Mouse (Mus musculus): Measurements from ENCODE around the gene Drc3. TPM values are rescaled to one million over a fixed set of nuclear protein-coding genes. Genes with fewer than 3 reads are reported as not detected.

The Drc3 gene
- polyA plus RNA-seq, 1 experiment = not detected

DNA sequence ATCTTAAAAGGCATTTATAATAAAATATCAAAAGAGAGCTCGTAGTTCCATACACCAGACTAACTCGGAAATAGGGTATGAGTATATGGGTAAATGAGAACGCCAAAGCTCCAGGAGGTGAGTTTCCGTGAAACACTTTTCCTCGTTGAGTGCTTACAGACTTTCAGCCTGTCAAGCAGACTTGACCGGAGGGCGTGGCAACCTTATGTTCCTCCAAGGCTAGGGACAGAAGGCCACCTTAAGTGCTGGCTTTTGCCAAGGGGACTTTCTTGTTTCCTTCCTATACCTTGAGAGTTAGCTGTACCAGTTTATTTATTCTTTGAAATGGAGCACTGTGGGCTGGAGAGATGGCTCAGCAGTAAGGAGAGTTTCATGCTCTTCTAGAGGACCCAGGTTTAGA, 87.0 kb downstream of the Drc3 start:
- H3K4me3 ChIP-seq (ENCODE audit: insufficient read depth, poor library complexity, severe bottlenecking) = no peak overlapping the region
- no peaks in the 10 kb centered on the region for H3K27me3 ChIP-seq (ENCODE audit: control insufficient read depth, insufficient read depth, insufficient read length)
- peaks cover under 1% of the 10 kb centered on the region for H3K79me2 ChIP-seq (ENCODE audit: control insufficient read depth, insufficient read depth)
- TF ChIP-seq MAX (IDR thresholded peaks at IDR 0.05) (no peak), CEBPB (IDR thresholded peaks at IDR 0.05; ENCODE audit: low read depth) (no peak), USF1 (IDR thresholded peaks at IDR 0.05; ENCODE audit: low read depth) (no peak), MYOD1 (IDR thresholded peaks at IDR 0.05; ENCODE audit: control insufficient read depth, insufficient read length, low read depth) (no peak), MYOG (IDR thresholded peaks at IDR 0.05; ENCODE audit: control insufficient read depth, extremely low read depth, insufficient read length) (no peak), FOSL1 (IDR thresholded peaks at IDR 0.05; ENCODE audit: insufficient read depth, low read length, poor library complexity, severe bottlenecking) (no peak), CTCF (IDR thresholded peaks at IDR 0.05; ENCODE audit: control insufficient read depth, insufficient read depth, insufficient read length) (no peak)
- H3K36me3 ChIP-seq (ENCODE audit: control insufficient read depth, insufficient read depth) = peaks cover 47% of the 10 kb centered on the region
- H3K79me3 ChIP-seq (ENCODE audit: low read depth) = no peaks in the 10 kb centered on the region
- H3ac ChIP-seq (ENCODE audit: control insufficient read depth, insufficient read length, low read depth) = no peak overlapping the region

GRCm38 (mm10) chr11:60442896-60443295, 89.8 kb downstream of the Drc3 start:
- no peak overlapping the region for H3ac ChIP-seq (ENCODE audit: control insufficient read depth, insufficient read length, low read depth)
- no peak overlapping the region for H3K4me3 ChIP-seq (ENCODE audit: insufficient read depth, poor library complexity, severe bottlenecking)
- no peaks in the 10 kb centered on the region for H3K79me2 ChIP-seq (ENCODE audit: control insufficient read depth, insufficient read depth)
- H3K27me3 ChIP-seq (ENCODE audit: control insufficient read depth, insufficient read depth, insufficient read length) = no peaks in the 10 kb centered on the region
- peaks cover 40% of the 10 kb centered on the region for H3K36me3 ChIP-seq (ENCODE audit: control insufficient read depth, insufficient read depth)
- TF ChIP-seq CEBPB (IDR thresholded peaks at IDR 0.05; ENCODE audit: low read depth) (no peak), CTCF (IDR thresholded peaks at IDR 0.05; ENCODE audit: control insufficient read depth, insufficient read depth, insufficient read length) (no peak), FOSL1 (IDR thresholded peaks at IDR 0.05; ENCODE audit: insufficient read depth, low read length, poor library complexity, severe bottlenecking) (no peak), MYOD1 (IDR thresholded peaks at IDR 0.05; ENCODE audit: control insufficient read depth, insufficient read length, low read depth) (no peak), MAX (IDR thresholded peaks at IDR 0.05) (no peak), USF1 (IDR thresholded peaks at IDR 0.05; ENCODE audit: low read depth) (no peak), MYOG (IDR thresholded peaks at IDR 0.05; ENCODE audit: control insufficient read depth, extremely low read depth, insufficient read length) (no peak)
- H3K79me3 ChIP-seq (ENCODE audit: low read depth) = no peaks in the 10 kb centered on the region

Other genes starting within 250 kb of the Drc3 start
- gene Rai1, start 248.3 kb upstream of the Drc3 start, polyA plus RNA-seq (2012; fragmentation: generic; extraction: Trizol) = 24.9 TPM
- gene Srebf1, start 130.7 kb upstream of the Drc3 start, polyA plus RNA-seq (2012; fragmentation: generic; extraction: Trizol) = 64.1 TPM
- gene Tom1l2, start 424 bp upstream of the Drc3 start, polyA plus RNA-seq (2012; fragmentation: generic; extraction: Trizol) = 17.1 TPM
- 6.0 TPM for gene Gid4, start 63.8 kb downstream of the Drc3 start, polyA plus RNA-seq (2012; fragmentation: generic; extraction: Trizol)
- 41.4 TPM for gene Atpaf2, start 65.1 kb downstream of the Drc3 start, polyA plus RNA-seq (2012; fragmentation: generic; extraction: Trizol)
- 80.6 TPM for gene Drg2, start 101.3 kb downstream of the Drc3 start, polyA plus RNA-seq (2012; fragmentation: generic; extraction: Trizol)
- not detected for gene Myo15, start 116.0 kb downstream of the Drc3 start, polyA plus RNA-seq (2012; fragmentation: generic; extraction: Trizol)
- gene Alkbh5, start 183.1 kb downstream of the Drc3 start, polyA plus RNA-seq (2012; fragmentation: generic; extraction: Trizol) = 20.1 TPM

Data from C2C12 (cell line).